Mouse (Mus musculus) liver, embryonic 12.5 days (tissue): ENCODE results near the gene Ptprg. TPM values are rescaled to one million over a fixed set of nuclear protein-coding genes. Genes with fewer than 3 reads are reported as not detected.

Experiments used
- ATAC-seq: fragments of 200-750 bp; cut with Nextera tagmentation; 2 replicates; pipeline ENCODE4 v1.8.0; 2017; ENCODE audit warnings: moderate number of reproducible peaks, mild to moderate bottlenecking, moderate library complexity
- H3K27ac ChIP-seq: fragments of 300-500 bp; sonication (generic); 2 replicates; pipeline ENCODE4 v1.5.1; 2016; ENCODE audit warnings: mild to moderate bottlenecking
- H3K27me3 ChIP-seq: fragments of 300-500 bp; sonication (generic); replicated peaks from 2 replicates; pipeline ENCODE4 v1.6.1; 2016; ENCODE audit warnings: mild to moderate bottlenecking, moderate library complexity
- H3K36me3 ChIP-seq: fragments of 300-500 bp; sonication (generic); 2 replicates; pipeline ENCODE4 v1.6.1; 2016; ENCODE audit warnings: mild to moderate bottlenecking, moderate library complexity
- H3K4me1 ChIP-seq: fragments of 300-500 bp; sonication (generic); 2 replicates; pipeline ENCODE4 v1.6.1; 2016
- H3K4me2 ChIP-seq: fragments of 300-500 bp; sonication (generic); 2 replicates; pipeline ENCODE4 v1.6.1; 2016; ENCODE audit warnings: mild to moderate bottlenecking, moderate library complexity
- H3K4me3 ChIP-seq: fragments of 300-500 bp; sonication (generic); 2 replicates; pipeline ENCODE4 v1.5.1; 2016; ENCODE audit warnings: mild to moderate bottlenecking, moderate library complexity
- H3K9ac ChIP-seq: fragments of 300-500 bp; sonication (generic); 2 replicates; pipeline ENCODE4 v1.6.1; 2016; ENCODE audit warnings: mild to moderate bottlenecking, moderate library complexity
- H3K9me3 ChIP-seq: fragments of 300-500 bp; sonication (generic); replicated peaks from 2 replicates; pipeline ENCODE4 v1.6.1; 2016; ENCODE audit warnings: mild to moderate bottlenecking, moderate library complexity
- WGBS: fragments of 180-500 bp; shearing (Covaris S2); methylation state at CpG from one replicate; pipeline ENCODE4 v1.1.7; 2016; ENCODE audit not compliant: insufficient replicate concordance; 5-methylcytosine and 5-hydroxymethylcytosine counted together
- polyA plus RNA-seq: library from polyadenylated mRNA; unstranded; fragments of >200 nt; fragmentation: Nextera tagmentation; extraction: Ambion mirVana; gene quantifications from 2 replicates; pipeline ENCODE4 v1.2.1, GENCODE M21; 2016

The Ptprg gene
- polyA plus RNA-seq, 1 experiment from 2014 or later, result 4.8 TPM

DNA sequence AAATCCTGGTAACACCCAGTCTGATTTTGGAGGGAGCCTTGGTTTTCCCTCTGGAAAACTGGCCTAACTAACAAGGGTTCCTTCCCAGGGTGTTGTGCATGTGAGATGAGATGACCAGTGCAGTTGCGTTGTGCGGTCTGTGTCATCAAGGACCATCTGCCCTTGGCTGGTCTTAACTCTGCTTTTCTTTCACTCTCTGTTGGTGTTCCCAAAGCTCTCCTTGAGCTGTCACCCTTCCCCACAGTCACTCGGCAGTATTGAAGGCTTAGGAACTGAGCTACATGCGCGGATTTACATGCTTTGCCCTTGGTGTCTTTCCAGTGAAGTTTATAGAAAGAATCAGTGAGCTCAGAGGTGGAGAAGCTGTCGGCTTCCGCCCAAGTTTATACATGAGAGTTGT is 170.5 kb downstream of the Ptprg start:
- WGBS, result 79% methylated on average over 7 of the region's 7 CpGs
- ATAC-seq, result no peak
- H3K4me3 ChIP-seq, result no peak overlapping the region
- no peak overlapping the region for H3K27ac ChIP-seq
- no peaks in the 10 kb centered on the region for H3K4me1 ChIP-seq
- no peaks in the 10 kb centered on the region for H3K9me3 ChIP-seq
- no peak overlapping the region for H3K9ac ChIP-seq
- H3K4me2 ChIP-seq, result no peak overlapping the region
- H3K27me3 ChIP-seq, result no peaks in the 10 kb centered on the region
- H3K36me3 ChIP-seq, result no peaks in the 10 kb centered on the region

DNA sequence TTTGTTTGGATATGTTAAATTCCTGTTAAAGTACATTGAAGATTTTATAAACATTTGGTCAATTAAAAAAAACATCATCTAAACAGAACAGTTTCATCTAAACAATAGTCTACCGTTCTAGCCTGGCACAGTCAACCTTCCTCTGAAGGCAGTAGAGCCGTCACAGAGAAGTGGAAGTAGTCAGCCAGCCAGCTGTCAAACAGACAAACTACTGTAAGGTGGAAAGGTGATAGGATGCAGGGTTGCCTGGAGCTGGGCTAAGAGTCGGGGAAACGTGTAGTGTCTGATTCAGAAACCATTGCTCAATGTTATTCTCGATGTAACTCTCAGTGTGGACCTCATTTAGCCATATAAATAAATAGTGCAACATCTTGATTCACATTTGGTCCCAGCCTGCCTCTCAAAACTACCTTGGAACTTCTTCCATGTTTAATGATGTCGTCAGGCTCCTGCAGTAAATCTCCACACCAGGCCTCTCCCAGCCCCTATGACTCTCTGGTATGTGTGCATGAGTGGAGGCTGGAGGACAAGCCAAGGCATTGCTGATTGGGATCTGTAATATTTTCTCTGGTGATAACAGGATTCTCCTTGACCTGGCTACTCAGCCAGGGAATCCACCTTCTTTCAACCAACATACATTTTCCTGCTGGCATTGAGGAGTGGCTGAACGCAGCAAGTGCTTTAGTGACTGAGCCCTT is 178.0 kb downstream of the Ptprg start:
- Histone ChIP-seq H3K36me3 (no peaks in the 10 kb centered on the region), H3K4me3 (no peak overlapping the region), H3K9me3 (no peaks in the 10 kb centered on the region), H3K27me3 (no peaks in the 10 kb centered on the region), H3K9ac (no peak overlapping the region), H3K4me1 (no peaks in the 10 kb centered on the region), H3K27ac (no peak overlapping the region), H3K4me2 (no peak overlapping the region)
- no peak for ATAC-seq
- WGBS, result 33% methylated on average over 7 of the region's 7 CpGs

DNA sequence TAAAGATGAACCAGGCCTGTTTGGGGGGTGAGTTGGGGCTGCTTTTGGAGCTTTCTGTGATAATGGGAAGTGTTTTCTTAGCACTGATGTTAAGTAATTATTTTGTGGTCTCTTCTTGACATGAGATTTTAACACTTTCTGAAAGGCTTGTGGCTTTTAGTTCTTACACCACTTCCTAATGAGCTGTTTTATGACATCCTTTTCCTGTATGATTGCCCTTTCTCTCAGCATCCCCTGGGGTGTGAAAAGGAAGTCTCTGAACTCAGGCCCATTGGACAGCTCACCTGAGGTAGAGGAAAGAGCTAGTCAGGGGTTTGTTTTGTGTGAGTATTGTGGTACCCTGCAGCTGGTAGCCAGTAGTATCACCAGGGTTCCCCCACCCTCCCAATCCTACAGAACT is 179.0 kb downstream of the Ptprg start:
- no peaks in the 10 kb centered on the region for H3K36me3 ChIP-seq
- H3K27me3 ChIP-seq, result no peaks in the 10 kb centered on the region
- ATAC-seq, result no peak
- H3K27ac ChIP-seq, result no peak overlapping the region
- H3K9me3 ChIP-seq, result no peaks in the 10 kb centered on the region
- no peak overlapping the region for H3K4me2 ChIP-seq
- no peak overlapping the region for H3K9ac ChIP-seq
- no peaks in the 10 kb centered on the region for H3K4me1 ChIP-seq
- no peak overlapping the region for H3K4me3 ChIP-seq

DNA sequence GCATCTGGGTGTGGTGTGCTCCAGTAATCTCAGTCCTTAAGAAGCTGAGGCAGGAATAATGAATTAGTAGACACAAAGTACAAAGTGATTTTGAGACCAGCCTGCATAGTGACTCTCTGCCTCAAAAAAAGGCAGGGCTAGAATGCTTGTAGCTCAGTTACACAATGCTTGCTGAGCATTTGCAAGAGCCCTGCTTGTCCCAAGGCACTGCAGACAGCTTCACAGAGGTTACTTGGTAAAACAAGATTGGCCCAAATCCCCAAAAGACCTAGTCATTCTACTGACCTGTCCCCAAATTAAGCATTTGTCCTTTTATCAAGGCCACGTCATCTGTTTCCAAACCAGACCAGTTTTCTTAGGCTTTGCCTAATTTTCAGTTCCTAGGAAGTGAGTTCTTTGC is 190.4 kb downstream of the Ptprg start:
- Histone ChIP-seq H3K9ac (no peak overlapping the region), H3K27ac (no peak overlapping the region), H3K4me2 (no peak overlapping the region), H3K36me3 (no peaks in the 10 kb centered on the region), H3K27me3 (no peaks in the 10 kb centered on the region), H3K9me3 (no peaks in the 10 kb centered on the region), H3K4me3 (no peak overlapping the region), H3K4me1 (no peaks in the 10 kb centered on the region)
- 83% methylated on average over 1 of the region's 1 CpGs for WGBS
- no peak for ATAC-seq

DNA sequence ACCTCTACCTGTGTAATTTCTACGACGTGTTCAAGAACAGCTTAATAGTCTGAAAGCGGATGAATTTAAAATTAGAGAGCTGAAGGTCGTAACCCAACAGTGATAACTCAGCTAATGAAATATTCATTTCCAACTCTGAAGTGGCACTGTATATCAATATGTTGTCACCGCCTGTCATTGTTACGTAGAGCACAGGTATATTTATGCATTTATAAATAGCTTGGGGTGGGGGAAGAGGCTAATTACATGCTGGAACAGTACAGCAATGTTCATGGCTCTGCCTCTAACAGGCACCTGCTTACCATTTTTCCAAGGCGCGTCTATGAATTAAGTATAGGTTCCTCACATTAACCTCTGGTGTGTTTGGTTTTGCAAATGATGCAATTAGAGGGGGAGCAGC is 199.3 kb downstream of the Ptprg start:
- WGBS, result 71% methylated on average over 8 of the region's 8 CpGs
- no peaks in the 10 kb centered on the region for H3K9me3 ChIP-seq
- H3K27me3 ChIP-seq, result no peaks in the 10 kb centered on the region
- H3K4me3 ChIP-seq, result no peak overlapping the region
- no peaks in the 10 kb centered on the region for H3K4me1 ChIP-seq
- H3K36me3 ChIP-seq, result no peaks in the 10 kb centered on the region
- no peak overlapping the region for H3K4me2 ChIP-seq
- no peak overlapping the region for H3K27ac ChIP-seq
- no peak for ATAC-seq
- no peak overlapping the region for H3K9ac ChIP-seq

DNA sequence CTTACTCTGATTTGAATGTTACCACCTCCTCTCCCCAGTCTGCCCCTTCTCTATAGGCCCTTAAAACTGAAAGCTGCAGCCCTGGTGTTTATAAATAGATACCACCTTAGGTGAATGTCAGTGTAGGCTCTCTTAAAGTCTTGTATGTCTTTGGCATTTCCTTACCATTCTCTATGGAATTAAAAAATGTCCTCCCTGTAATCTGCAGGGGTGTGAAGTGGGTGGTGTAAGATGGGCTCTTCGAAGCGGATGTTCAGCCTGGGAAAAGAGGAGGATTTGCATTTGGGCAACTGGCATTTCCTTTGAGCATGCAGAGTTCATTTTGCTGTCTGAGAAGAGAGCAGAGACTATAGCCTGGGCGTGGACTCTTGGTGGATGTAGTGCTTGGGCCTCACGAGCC is 201.3 kb downstream of the Ptprg start:
- no peak overlapping the region for H3K4me3 ChIP-seq
- ATAC-seq, result no peak
- H3K27me3 ChIP-seq, result no peaks in the 10 kb centered on the region
- H3K4me1 ChIP-seq, result no peaks in the 10 kb centered on the region
- no peaks in the 10 kb centered on the region for H3K9me3 ChIP-seq
- no peak overlapping the region for H3K9ac ChIP-seq
- no peaks in the 10 kb centered on the region for H3K36me3 ChIP-seq
- WGBS, result 67% methylated on average over 4 of the region's 4 CpGs
- no peak overlapping the region for H3K4me2 ChIP-seq
- H3K27ac ChIP-seq, result no peak overlapping the region

DNA sequence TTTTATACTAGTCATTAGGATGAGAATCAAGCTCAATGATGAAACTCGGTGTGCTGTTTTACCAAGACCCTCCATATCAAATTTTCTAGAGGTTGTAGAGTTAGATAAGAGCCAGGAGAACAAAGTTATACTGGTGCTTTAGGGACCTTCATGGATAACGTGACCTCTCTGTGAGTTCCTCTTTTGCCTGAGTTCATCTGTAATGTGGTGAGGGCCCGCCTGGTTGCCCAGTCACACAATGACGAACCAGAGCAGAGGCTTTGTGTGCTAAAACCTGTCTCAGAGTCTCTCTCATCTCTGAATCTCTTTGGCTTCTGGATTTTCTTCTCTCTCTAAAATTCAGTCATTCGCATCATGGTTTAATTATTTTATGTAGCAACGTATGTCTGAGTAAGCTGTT is 204.9 kb downstream of the Ptprg start:
- H3K9me3 ChIP-seq, result no peaks in the 10 kb centered on the region
- no peak for ATAC-seq
- no peak overlapping the region for H3K4me3 ChIP-seq
- no peak overlapping the region for H3K9ac ChIP-seq
- H3K27ac ChIP-seq, result no peak overlapping the region
- H3K4me1 ChIP-seq, result peaks cover 5% of the 10 kb centered on the region; the same call in 1 of the 2 replicates
- WGBS, result 50% methylated on average over 6 of the region's 6 CpGs
- no peaks in the 10 kb centered on the region for H3K27me3 ChIP-seq
- H3K36me3 ChIP-seq, result no peaks in the 10 kb centered on the region
- no peak overlapping the region for H3K4me2 ChIP-seq

DNA sequence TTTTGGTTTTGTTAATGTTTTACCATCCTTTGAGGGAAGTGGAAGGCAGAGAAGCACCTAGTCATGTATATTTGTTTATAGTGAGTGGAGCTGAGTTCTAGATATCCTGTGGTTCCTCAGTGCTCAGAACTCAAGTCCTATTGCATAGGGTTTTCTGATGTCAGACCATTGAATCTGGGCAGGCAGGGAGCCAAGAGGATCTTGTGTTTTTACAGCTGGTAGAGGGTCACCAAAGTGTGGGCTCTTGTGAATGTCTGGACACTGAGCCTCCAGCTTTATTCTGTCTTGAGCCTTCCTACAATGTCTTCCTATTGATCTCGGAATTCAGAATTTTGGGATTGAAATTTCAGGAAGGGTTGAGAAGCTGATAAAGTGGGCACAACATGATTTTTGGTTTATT is 206.0 kb downstream of the Ptprg start:
- ATAC-seq, result no peak
- H3K9ac ChIP-seq, result no peak overlapping the region
- H3K9me3 ChIP-seq, result no peaks in the 10 kb centered on the region
- H3K27me3 ChIP-seq, result no peaks in the 10 kb centered on the region
- 54% methylated on average over 1 of the region's 1 CpGs for WGBS
- peaks cover 10% of the 10 kb centered on the region for H3K4me1 ChIP-seq
- H3K4me2 ChIP-seq, result no peak overlapping the region
- H3K36me3 ChIP-seq, result no peaks in the 10 kb centered on the region
- H3K4me3 ChIP-seq, result no peak overlapping the region
- H3K27ac ChIP-seq, result no peak overlapping the region

DNA sequence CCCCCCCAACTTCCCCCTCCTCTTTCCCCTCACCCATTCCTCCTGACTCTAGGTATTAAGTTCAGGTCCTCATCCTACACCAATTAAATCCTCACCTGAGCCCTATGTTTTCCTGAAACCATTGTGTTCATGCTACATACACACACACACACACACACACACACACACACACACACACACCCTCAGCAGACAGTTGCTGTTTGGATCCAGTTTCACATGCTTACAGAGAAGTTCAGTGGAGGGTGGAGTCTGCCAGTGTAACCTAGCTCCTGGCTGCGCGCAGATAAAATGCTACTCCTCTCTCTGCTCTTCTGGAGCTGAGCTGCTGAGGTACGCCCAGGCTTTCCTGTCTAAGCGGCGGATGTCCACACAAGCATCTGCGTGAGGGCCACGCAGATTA is 209.7 kb downstream of the Ptprg start:
- Histone ChIP-seq H3K36me3 (no peaks in the 10 kb centered on the region), H3K9me3 (no peaks in the 10 kb centered on the region), H3K9ac (no peak overlapping the region), H3K4me3 (no peak overlapping the region), H3K27ac (peak overlapping the region; percentile 18; the same call in 1 of the 2 replicates), H3K27me3 (no peaks in the 10 kb centered on the region), H3K4me2 (no peak overlapping the region), H3K4me1 (peaks cover 10% of the 10 kb centered on the region)
- peak; percentile 84 for ATAC-seq
- WGBS, result 40% methylated on average over 7 of the region's 7 CpGs

DNA sequence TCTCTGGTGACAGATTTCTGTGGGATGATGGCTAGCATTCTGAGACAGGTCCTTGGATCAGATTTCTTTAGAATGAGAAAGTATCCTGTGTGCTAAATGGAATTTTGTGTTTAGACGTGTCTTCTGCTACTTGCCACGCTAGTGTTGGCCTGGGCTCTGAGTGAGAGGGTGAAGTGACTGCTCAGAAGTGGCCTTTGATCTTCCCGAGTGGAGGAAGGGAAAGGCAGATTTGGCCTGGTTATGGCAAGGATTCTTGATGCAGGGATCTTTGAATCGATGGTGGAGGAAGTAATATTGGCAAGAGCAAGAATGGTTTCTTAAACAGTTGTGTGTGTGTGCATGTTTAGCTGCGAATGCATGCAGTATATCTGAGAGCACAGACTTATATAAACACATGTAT is 219.4 kb downstream of the Ptprg start:
- Histone ChIP-seq H3K4me2 (no peak overlapping the region), H3K4me3 (no peak overlapping the region), H3K27me3 (no peaks in the 10 kb centered on the region), H3K27ac (no peak overlapping the region), H3K9ac (no peak overlapping the region), H3K9me3 (no peaks in the 10 kb centered on the region), H3K36me3 (no peaks in the 10 kb centered on the region), H3K4me1 (peaks cover 4% of the 10 kb centered on the region; the same call in 1 of the 2 replicates)
- no peak for ATAC-seq
- WGBS, result 69% methylated on average over 5 of the region's 5 CpGs

DNA sequence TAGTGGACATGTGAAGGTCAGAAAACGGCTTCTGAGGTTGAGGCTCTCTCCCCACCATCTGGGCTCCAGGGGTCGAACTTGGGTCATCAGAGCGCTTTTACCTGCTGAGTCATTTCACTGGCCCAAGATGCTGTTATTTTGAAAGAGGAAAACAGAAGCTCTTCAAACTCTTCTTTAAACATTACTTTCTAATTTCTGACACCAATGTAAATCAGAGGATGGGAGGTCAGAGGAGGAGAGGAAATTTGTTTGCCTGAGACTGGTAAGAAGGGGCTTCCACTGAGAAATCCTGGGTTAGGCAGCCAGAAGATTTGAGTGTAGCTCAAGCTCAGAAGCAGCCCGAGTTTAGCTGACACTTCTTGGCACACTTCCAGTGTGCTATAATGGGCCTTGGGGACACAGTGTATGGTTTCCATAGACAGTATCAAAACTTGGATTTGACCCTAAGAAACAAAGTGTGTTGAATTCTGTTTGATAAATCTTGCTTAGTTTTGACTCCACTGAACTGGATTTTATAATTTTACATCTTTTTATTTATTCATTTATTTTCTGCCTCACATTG is 221.2 kb downstream of the Ptprg start:
- Histone ChIP-seq H3K4me3 (no peak overlapping the region), H3K36me3 (no peaks in the 10 kb centered on the region), H3K4me2 (no peak overlapping the region), H3K27me3 (no peaks in the 10 kb centered on the region), H3K27ac (no peak overlapping the region), H3K4me1 (peaks cover 4% of the 10 kb centered on the region; the same call in 1 of the 2 replicates), H3K9me3 (no peaks in the 10 kb centered on the region), H3K9ac (no peak overlapping the region)
- 51% methylated on average over 4 of the region's 4 CpGs for WGBS
- no peak for ATAC-seq

DNA sequence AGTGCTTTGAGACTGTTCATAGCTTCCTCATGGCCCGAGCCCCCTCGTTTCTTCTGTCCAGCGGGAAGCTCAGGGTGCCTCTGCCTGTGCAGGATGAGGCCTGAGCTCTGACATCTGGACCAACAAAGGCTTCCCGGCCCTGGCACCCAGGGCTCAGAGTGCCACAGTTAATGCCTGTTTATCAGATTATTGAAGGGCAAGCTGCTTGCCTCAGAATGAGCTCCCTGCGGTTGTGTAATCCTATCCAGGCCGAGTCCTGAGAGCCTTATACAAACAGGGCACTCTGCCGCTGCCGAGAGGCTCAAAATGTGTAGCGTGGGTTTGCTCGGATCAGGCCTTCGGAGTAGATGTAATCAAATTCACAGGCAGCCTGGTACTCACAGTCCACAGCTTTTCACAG is 221.9 kb downstream of the Ptprg start:
- Histone ChIP-seq H3K27me3 (no peaks in the 10 kb centered on the region), H3K9me3 (no peaks in the 10 kb centered on the region), H3K4me3 (no peak overlapping the region), H3K27ac (no peak overlapping the region), H3K4me1 (peaks cover 4% of the 10 kb centered on the region; the same call in 1 of the 2 replicates), H3K4me2 (no peak overlapping the region), H3K9ac (no peak overlapping the region), H3K36me3 (no peaks in the 10 kb centered on the region)
- WGBS, result 47% methylated on average over 11 of the region's 11 CpGs
- no peak for ATAC-seq
